ENCODE assay signal across 19 mouse cellular contexts in the genomic region with DNA sequence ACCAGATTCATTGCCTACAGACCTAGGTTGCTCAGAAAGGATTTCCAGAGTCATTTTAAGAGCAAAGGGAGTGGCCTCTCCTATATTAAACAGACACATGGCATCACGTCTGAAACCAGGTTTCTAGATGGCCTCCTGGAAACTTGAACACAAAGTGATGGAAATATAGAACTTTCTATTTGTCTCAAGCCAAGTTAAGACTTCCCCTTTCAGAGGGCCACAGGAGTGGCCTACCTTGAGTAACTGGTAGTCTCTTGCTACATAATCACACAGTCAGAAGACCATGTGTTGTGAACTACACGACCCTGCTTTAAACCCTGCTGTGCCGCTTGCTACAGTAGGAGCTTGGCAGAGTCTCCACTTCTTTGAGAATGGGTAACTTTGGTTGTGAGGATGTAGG.
"Had no signal": no experiment of that assay in that cellular context is flagged by ENCODE, and none has a peak within 500 bp of the region (broad histone marks: within the 10 kb centered on the region; RNA-seq: fewer than 3 reads in every experiment).

No protein-coding gene starts in this region.

- H3K4me3 ChIP-seq: layer of hippocampus, adult 2 months; limb, embryonic 10.5 days; limb, embryonic 13.5 days; liver, embryonic 12.5 days; liver, embryonic 15.5 days; lung, embryonic 15.5 days; megakaryocyte, embryonic 14.5 days; midbrain, embryonic 10.5 days; neural tube, embryonic 12.5 days had no signal

- H3K9me3 ChIP-seq: limb, embryonic 10.5 days; limb, embryonic 13.5 days; liver, embryonic 12.5 days; liver, embryonic 15.5 days; lung, embryonic 15.5 days; megakaryocyte, embryonic 14.5 days; midbrain, embryonic 10.5 days; neural tube, embryonic 12.5 days had no signal

- H3K27ac ChIP-seq: kidney, postnatal 0 days; layer of hippocampus, adult 2 months; limb, embryonic 10.5 days; limb, embryonic 13.5 days; liver, embryonic 12.5 days; liver, embryonic 15.5 days; lung, embryonic 15.5 days; midbrain, embryonic 10.5 days; neural tube, embryonic 12.5 days had no signal

- H3K4me1 ChIP-seq: liver, embryonic 12.5 days; liver, embryonic 15.5 days; lung, embryonic 15.5 days; midbrain, embryonic 10.5 days had no signal

- H3K9ac ChIP-seq: limb, embryonic 13.5 days; liver, embryonic 12.5 days; liver, embryonic 15.5 days; lung, embryonic 15.5 days; neural tube, embryonic 12.5 days had no signal

- H3K27me3 ChIP-seq: liver, embryonic 12.5 days; liver, embryonic 15.5 days; lung, embryonic 15.5 days; megakaryocyte, embryonic 14.5 days; neural tube, embryonic 12.5 days had no signal

- H3K36me3 ChIP-seq: limb, embryonic 10.5 days; limb, embryonic 13.5 days; liver, embryonic 12.5 days; liver, embryonic 15.5 days; lung, embryonic 15.5 days; midbrain, embryonic 10.5 days; neural tube, embryonic 12.5 days had no signal

- DNase-seq: kidney, postnatal 25 days; layer of hippocampus, adult 9-11 months; liver; lung, adult 18-20 months; lung, postnatal 14 days; lung, postnatal 4 days; midbrain, embryonic 14.5 days; thymus, adult 18-20 months; thymus, postnatal 4 days had no signal

- ATAC-seq: liver, embryonic 12.5 days had no signal

- H3K4me2 ChIP-seq: limb, embryonic 13.5 days; liver, embryonic 12.5 days; liver, embryonic 15.5 days; lung, embryonic 15.5 days; neural tube, embryonic 12.5 days had no signal
